Mouse (Mus musculus): ENCODE results near the gene Apol7e. TPM values are rescaled to one million over a fixed set of nuclear protein-coding genes. Genes with fewer than 3 reads are reported as not detected.
"Not testable (repeated sequence)": the region's sequence is repeated elsewhere in the genome, so short reads cannot be mapped to it uniquely, and the experiment has no call there.

The Apol7e gene
- not detected for total RNA-seq (2021)

DNA sequence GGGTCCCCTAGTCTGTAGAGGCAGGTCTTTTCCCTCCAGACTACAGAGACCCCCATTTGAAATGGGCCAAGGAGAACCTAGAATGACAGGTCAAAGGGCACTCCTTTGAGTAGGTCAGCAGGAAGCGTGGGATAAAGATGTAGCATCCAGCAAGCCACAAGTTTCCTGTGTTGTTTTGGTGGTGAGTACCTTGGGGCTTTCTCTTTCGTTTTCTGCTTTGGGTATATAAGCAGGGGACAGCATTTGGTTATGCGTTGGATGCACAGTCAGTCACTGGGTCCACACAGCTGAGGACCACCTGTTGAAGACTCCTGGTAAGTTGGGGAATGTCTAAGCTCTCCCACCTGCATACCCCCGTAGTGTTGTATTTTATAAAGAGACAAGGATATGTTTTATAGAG lies at the start of gene Apol7e:
TSS of gene Apol7e (plus strand) at position 202 of the 400 bp plus-strand sequence.
- DNase-seq, result not testable (repeated sequence)

- DNase-seq, result not testable (repeated sequence)
These were observed 47.5 kb upstream of the Apol7e start for GRCm38 (mm10) chr15:77651143-77651542.

- DNase-seq, result not testable (repeated sequence)
These were observed 38.9 kb upstream of the Apol7e start for GRCm38 (mm10) chr15:77659773-77660172.

DNA sequence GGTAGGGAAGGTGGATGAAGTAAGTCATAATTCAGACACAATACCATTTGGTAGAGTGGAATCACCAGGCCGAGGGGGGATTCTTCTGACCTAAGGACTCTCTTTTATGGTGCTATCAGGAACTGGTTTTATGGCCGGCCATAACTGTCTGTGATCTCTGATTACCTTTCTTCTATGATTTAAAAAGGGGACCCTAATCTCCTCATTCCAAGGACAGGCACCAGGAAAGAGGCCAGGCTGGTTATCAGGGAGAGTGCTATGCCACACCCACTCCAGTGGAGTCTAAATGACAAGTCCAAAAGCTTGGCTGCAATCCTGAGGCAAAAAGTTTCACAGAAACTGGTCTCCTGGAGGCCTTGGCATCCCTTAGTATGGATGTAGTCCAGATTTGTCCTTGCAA lies 36.8 kb upstream of the Apol7e start:
- not testable (repeated sequence) for DNase-seq

DNA sequence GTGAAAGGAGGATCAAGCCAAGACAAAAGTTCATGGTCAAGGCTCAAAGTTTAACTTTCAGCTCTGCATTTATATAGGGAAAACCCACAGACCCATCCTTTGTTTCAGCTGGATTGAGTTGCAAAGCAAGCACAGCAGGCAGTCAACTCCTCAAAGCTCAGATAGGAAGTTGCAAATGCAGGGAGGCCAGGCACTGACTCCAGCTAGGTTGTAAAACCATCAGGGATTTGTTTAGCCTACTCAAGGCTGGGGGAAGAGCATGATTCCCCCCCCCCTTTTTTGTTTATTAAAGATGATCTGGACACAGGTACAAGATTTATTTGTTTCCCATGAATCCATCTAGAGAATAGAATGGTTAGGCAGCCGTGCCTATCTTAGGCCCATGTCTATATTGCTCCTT lies 24.6 kb upstream of the Apol7e start:
- not testable (repeated sequence) for DNase-seq

GRCm38 (mm10) chr15:77683944-77684343 lies 14.7 kb upstream of the Apol7e start:
- DNase-seq, result peak; percentile 10 to 15

GRCm38 (mm10) chr15:77691532-77692311 lies 6.9 kb upstream of the Apol7e start:
- not testable (repeated sequence) for DNase-seq

- not testable (repeated sequence) for DNase-seq
These were observed 3.9 kb upstream of the Apol7e start for GRCm38 (mm10) chr15:77694687-77695295.

DNA sequence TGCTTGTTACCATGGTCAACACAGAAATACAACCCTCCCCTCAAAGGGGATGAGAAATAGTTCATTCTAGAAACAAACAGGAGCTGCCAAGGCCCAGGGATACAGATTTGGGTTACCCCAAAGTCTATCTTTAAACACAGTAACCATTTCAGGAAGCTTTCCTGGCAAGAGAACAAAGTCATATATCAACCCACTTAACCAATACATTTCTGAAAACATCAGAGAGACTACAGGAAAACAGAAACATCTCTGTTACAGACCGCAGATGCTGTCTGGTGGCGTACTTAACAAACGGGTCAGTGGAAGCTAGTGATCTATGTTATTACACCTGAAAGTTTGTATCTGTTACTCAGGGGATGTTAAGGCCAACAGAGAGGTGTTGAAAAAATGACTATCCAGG lies 6.6 kb downstream of the Apol7e start:
- not testable (repeated sequence) for DNase-seq

DNA sequence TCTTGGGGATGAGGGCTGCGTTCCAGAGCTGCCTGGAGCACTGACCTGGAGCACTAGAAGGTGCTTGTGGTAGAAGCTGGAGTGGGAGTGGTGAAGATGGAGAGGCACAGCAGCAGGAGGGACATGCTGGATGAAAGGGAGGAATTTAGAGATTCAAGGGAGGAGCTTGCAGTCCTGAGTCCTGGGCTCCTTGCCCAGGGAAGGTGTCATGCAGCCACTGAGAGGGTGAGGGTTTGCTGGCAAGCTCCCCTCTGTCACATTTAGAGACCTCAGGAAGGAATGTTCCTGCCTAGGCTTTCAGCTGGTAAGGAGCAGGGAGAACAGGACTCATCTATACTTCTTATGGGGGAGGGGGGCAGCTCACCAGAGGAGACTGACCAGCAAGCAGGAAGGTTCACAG lies 10.3 kb downstream of the Apol7e start:
- DNase-seq, result not testable (repeated sequence)

- DNase-seq, result not testable (repeated sequence)
These were observed 19.6 kb downstream of the Apol7e start for GRCm38 (mm10) chr15:77718240-77718639.

- DNase-seq, result not testable (repeated sequence)
These were observed 22.9 kb downstream of the Apol7e start for GRCm38 (mm10) chr15:77721509-77721908.

DNA sequence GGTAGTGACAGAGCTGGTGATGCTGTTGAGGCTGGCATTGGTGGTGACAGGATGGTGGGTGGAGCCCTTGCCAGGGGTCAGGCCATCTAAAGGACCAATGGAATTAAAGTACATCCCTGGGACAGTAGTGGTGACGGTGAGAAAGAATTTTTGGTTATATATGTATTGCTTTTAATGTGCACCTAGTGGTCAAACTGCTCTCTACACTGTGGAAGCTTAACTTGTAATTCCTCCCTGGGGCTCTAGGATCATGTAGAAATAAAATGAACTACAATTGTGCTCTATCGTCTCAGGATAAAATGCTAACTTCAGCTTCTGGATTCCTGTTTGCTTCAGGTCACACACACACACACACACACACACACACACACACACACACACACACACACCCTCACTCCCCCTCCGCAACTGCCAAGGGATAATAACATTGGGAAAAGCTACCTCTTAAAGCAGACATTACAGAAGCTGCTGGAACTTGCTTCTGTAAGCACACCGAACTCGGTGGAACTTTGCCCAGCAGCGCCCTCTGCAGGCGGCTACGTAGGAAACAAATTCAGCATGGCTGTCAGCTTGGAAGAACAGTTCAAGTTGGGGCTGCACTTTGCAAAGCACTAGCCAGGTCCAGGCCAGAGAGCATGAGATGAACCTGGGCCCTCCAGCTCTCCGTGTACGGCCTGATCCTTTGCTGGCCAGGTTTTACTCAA lies 25.7 kb downstream of the Apol7e start:
- not testable (repeated sequence) for DNase-seq

DNA sequence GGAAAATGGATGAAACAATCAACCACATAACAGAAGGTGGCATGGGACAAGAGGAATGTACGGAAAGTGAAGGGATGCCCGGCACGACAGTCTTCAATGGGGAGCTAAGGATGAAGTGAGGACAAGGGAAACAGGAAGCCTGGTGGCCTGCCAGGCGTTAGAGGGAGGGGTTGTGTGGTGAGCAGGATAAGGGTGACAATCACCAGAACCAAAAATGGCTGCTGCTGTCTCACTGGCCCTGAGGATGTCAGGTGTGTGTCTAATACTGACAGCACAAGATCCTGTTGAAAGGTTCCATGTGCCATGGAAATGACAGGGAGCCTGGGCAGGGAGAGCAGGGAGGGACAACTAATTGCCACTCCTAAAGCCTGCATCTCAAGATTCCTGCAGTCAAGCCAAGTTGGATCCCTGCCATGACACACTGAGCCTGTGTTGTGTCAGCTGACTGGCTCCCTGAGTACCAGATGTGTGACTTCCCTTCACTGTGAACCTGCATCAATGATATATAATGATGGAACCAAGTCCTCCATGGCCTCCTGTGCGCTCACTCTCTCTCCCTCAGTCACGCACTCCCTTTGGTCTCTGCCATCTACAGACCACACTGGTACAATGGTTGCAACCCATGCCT lies 26.9 kb downstream of the Apol7e start:
- not testable (repeated sequence) for DNase-seq

DNA sequence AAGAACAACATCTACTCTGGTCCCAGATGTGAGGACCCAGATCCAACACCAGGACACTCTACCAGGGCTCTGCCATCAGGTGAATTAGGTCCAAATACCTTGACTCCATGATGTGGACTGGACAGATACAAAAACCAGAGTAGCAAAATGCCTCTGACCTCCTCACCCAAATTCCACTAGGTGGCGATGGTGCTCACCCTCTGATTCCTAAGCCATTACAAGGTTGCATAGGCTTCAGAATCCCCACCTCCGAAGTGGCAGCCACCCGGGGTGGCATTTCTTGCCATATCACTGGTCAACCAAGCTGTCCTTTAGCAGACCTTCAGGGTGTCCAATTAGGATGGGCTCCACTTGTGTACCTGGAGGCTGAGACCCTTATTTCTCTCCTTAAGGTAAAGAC lies 28.5 kb downstream of the Apol7e start:
- DNase-seq, result not testable (repeated sequence)

DNA sequence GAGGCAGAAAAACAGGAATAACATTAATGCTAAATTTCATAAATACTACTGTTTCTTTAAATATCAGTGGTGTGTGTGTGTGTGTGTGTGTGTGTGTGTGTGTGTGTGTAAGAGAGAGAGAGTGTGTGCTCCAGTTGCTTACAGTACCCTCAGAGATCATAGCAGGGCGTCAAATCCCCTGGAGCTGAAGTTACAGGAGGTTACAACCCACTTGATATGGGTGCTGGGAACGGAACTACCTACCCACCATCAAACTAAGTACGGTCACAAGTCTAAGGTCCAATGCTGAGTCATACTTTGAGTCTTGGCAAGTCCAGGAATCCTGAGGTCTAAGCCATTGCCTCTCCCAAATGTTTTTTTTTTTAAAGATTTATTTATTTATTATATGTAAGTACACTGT lies 29.1 kb downstream of the Apol7e start:
- not testable (repeated sequence) for DNase-seq

- DNase-seq, result not testable (repeated sequence)
These were observed 30.1 kb downstream of the Apol7e start, which contains the start of gene Apol9b for GRCm38 (mm10) chr15:77728739-77729138. TSS of gene Apol9b (plus strand) at chr15:77729039.

DNA sequence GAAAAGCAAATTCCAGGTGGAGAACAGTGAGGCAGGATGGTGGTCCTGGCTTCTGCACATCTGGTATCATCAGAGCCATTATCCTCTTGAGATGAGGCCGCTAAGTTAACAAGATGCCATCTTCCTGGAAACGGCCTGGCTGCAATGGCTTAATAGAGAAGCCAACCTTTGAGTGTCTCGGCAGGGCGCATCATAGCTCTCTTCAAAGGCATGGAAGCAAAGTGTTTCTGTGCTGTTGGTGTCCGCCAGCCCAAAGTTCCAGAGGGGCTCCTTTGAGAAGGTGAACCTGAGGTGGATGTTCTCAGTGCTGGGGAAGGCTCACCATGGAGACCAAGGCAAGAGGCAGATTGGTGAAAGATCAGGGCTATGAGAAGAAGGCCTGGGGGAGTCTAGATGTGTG lies 32.9 kb downstream of the Apol7e start:
- no peak for DNase-seq

DNA sequence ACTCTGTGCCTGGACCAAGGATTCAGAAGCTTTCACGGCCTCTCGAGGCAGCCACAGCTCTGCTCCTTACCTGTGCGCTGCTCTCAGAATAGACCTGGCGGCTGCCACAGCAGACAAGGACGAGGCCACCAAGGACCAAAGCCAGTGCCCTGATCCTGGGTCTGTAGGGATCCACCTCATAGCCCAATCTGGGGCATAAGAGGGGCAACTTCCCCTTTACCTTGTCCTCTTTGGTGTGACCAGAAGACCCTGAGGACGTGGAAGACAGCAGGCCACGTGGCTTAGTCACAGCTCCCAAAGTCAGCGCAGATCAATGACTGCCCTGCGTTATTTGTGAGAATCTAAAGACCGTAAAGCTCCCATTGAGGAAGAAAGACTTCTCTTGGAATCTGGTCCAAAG lies 34.2 kb downstream of the Apol7e start:
- DNase-seq, result not testable (repeated sequence)

DNA sequence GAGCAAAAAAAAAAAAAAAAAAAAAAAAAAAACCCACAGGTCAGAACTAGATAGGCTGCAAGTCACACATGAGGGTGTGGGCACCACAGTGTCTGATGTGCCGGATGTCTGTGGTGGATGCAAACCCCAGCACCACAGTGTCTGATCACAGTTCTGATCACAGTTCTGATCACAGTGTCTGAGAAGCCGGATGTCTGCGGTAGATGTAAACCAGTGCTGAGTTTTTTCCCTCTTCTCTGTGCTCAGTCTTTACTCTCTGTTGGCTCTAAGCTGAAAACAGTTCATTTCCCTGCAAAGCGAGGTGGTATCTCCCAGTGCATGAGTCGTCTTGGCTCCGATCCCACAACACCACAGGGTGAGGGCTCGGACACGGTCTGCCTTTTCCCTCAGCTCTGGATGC lies 34.7 kb downstream of the Apol7e start:
- DNase-seq, result not testable (repeated sequence)

GRCm38 (mm10) chr15:77733903-77734302 lies 35.2 kb downstream of the Apol7e start:
- DNase-seq, result not testable (repeated sequence)

- no peak for DNase-seq
These were observed 42.0 kb downstream of the Apol7e start for GRCm38 (mm10) chr15:77740511-77741297.

All from layer of hippocampus, postnatal 36 days (tissue).